Mouse (Mus musculus) testis, adult 2 months (tissue): ENCODE data around the gene Mmrn1.

Experiments used
- CTCF ChIP-seq: fragments of 200-500 bp; IDR thresholded peaks from 2 replicates; pipeline ENCODE4 v1.5.1; 2012; ENCODE audit warnings: low read depth, mild to moderate bottlenecking, inconsistent platforms, low read length, moderate library complexity; ENCODE audit not compliant: control insufficient read depth, insufficient read depth, insufficient replicate concordance
- POLR2A ChIP-seq: fragments of 200-500 bp; IDR thresholded peaks from 2 replicates; pipeline ENCODE4 v1.6.1; 2012; ENCODE audit warnings: low read depth, mild to moderate bottlenecking, inconsistent platforms, low read length, moderate library complexity; ENCODE audit not compliant: control insufficient read depth

GRCm38 (mm10) chr6:60962668-60963067, 37.9 kb downstream of the Mmrn1 start:
- no peak for TF ChIP-seq CTCF
- TF ChIP-seq POLR2A = no peak
